Mouse (Mus musculus) testis, postnatal 14 days (tissue): ENCODE results near the gene Acnat1.
"Not testable (repeated sequence)": the region's sequence is repeated elsewhere in the genome, so short reads cannot be mapped to it uniquely, and the experiment has no call there.

Experiments used
- DNase-seq: peaks from one replicate; pipeline ENCODE4 v3.0.0; 2021; ENCODE audit warnings: low spot score

Acnat1 gene

GRCm38 (mm10) chr4:49456171-49456570 is 17.5 kb downstream of the Acnat1 start:
- no peak for DNase-seq

- DNase-seq: no peak
Observed at GRCm38 (mm10) chr4:49451848-49452551, 21.7 kb downstream of the Acnat1 start.

GRCm38 (mm10) chr4:49451133-49451847 is 22.4 kb downstream of the Acnat1 start:
- DNase-seq: not testable (repeated sequence)

- DNase-seq: not testable (repeated sequence)
Observed at GRCm38 (mm10) chr4:49436968-49437367, 36.7 kb downstream of the Acnat1 start.

- DNase-seq: not testable (repeated sequence)
Observed at GRCm38 (mm10) chr4:49410151-49410550, 63.6 kb downstream of the Acnat1 start.

DNA sequence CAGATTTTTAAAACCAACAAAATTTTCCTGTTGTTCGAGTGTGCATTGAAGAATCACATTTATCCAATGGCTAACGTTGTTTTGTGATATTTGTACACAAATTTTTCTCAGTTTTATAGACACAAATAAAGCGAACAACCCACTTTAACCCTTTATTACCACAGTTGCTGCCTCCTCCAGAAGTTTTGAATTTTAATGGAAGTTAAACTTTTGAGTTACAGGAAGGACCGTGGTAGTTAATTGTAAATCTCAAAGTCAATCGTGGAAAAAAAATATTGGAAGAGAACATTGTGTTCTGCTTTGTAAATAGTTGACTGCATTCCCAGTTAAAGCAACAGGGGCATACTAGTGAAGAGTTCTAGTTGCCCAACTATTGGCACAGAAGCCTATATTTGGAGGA is 65.8 kb downstream of the Acnat1 start, which contains the start of gene Acnat2:
Gene Acnat2 (minus strand): TSS at position 195 of the 400 bp plus-strand sequence.
- DNase-seq: not testable (repeated sequence)
